Mouse (Mus musculus) MN1 (cell line): ENCODE measurements around the gene Ubap1l.

Experiments
- DNase-seq: peaks from one replicate; pipeline ENCODE4 v3.0.0-alpha.2; 2016; ENCODE audit warnings: low spot score

Ubap1l gene

DNA sequence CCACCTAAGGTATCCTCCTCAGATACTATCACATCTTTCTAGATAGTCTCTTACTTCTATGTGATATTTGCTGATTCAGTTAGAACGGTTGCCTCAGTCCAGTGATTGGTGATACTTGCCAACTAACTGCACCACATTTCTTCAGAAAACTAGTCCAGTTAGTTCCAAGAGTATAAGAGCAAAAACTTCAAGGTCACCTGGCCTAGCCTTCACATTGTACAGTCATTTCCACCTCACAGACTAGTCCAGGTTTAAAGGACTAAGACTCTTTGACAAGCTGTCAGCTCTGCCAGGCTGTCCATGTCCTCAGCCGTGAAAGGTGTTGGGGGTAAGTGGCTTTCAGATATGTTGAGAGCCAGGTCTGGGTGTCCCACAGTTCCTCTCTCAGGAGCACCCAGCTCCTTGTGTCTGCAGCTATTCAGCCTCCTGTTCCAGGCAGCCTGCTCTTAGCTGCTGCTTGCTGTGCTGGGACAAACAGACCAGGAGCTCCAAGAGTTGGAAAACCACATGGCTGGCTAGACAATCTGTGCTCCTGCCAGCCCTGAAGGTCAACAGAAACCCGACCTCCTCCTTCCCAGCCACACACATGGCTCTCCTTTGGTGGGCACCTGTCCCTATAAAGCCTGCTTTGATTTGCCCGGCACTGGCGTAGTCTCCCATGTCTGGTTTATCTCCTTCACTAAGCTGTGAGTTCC lies 13.8 kb downstream of the Ubap1l start:
- peak; percentile 72 for DNase-seq

DNA sequence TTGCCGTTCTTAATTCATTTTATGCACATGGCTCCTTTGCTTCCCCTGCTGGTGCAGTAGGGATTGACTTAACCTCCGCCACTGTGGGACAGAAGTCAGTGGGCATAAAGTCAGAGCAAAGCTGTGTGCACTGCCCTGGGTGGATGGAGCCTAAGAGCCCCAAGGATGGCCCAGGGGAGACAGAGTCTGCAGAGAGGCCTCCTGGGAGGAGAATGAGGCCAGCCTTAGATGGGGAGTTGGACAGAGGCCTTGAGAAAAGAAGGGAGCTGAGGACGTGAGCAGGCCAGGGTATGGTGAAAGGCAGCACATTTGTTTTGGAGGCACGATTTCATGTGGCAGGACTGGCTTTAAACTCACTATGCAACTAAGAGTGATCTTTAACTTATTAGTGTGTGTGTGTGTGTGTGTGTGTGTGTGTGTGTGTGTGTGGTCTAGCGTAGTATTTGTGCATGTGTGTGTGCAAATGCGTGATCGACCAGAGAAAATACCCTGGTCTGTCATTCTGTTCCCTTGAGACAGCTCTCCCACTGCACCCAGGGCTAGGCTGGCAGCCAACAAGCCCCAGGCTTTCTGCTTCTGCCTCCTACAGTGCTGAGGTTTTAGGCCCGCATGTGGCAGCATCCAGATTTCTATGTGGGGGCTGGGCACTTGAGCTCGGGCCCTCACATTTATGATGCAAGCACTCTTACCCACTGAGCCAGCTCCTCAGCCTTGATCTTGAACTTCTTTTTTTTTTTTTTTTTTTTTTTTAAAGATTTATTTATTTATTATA lies 14.5 kb downstream of the Ubap1l start:
- peak; percentile 24 for DNase-seq

DNA sequence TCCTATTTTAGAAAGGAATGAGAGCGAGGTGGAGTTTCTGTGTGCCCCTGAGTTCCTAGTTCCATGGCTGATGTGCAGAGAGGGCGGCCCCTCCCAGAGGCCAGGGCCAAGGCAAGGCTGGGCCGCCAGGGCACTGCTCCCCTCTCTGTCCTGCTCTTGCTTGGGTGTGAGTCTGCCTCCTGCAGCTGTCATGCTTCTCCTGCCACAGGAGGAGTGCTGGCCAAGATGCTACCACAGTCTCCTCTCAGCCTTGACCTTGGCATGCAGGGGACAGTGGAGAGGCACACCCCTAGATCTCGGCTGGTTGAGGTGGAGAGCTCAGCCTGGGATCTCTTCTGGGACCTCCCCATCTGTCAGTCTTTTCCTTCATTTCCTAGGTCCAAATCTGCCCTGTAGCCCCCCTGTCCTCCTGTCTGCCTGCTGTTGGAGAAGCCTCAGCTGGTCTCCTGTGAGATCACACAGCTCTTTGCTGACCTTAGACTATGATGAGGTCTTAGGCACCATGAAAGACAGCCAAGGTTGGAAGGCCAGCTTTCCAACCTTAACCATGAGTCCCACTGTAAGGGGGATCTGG lies 20.3 kb downstream of the Ubap1l start:
- DNase-seq, result no peak

DNA sequence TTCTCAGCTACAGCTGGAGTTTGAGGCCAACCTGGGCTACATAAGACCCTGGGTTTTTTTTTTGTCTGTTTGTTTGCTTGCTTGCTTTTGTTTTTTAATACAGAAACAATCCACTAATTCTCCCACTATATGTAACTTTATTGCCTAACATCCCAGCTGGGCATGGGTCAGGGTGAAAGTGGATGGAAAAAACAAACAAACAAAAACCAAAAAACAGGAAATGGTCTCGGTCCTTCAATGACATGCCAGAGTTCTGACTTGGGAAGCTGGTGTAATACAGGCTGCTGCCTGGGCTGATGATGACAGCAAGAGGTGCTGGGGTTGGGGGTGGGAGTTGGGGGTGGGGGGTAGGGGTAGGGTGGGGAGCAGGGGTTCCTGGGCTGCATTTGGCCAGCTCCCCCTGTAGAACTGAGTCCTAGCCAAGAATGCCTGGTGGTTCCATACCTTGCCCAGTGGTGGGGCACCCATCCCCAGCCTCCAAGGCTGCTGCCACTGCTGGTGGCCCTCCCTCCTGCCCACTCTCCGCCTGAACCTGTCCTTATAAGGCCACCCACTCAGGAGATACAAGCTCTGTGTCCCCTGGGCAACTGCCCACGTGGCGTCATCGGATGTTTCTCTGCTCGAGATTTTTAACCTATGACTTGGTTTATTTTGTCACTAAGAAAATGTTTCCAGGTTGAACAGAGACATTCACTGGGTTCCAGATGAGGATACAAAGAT lies 21.4 kb downstream of the Ubap1l start:
- DNase-seq, result no peak

DNA sequence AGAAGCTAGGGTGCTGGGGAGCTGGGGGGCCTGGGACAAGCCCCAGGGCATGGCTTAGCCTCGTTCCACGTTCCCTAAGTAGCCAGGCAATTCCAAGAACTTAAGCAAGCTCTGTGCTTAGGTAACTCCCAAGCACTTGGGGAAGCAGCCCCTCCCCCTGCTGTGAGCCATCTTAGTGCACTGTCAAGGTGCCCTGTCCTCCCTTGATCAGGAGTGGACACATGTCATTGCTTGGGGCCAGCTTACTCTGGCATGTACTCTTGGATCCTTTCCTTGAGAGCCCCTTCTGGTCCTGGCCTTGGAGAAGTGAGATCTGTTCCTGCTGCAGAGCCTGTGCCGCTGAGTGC lies 21.9 kb downstream of the Ubap1l start:
- DNase-seq, result no peak

DNA sequence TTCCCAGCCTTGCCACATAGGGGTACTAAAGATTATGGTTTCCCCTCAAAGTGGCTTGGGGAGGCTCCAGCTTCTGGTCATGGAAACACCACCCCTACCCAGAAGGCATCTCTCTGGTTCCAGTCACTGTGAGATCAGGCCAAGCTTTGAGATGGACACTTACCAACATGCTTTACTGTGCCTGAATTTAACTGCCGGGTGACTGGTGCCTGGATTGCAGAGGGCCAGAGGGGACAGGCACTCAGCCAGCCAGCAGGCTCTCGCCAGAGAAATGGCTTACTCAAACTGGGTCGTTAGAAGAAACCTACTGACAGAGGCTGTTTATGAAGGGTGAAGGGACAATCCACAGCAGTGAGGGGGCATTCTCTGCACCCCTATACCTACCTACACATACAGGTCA lies 23.4 kb downstream of the Ubap1l start:
- DNase-seq, result no peak

DNA sequence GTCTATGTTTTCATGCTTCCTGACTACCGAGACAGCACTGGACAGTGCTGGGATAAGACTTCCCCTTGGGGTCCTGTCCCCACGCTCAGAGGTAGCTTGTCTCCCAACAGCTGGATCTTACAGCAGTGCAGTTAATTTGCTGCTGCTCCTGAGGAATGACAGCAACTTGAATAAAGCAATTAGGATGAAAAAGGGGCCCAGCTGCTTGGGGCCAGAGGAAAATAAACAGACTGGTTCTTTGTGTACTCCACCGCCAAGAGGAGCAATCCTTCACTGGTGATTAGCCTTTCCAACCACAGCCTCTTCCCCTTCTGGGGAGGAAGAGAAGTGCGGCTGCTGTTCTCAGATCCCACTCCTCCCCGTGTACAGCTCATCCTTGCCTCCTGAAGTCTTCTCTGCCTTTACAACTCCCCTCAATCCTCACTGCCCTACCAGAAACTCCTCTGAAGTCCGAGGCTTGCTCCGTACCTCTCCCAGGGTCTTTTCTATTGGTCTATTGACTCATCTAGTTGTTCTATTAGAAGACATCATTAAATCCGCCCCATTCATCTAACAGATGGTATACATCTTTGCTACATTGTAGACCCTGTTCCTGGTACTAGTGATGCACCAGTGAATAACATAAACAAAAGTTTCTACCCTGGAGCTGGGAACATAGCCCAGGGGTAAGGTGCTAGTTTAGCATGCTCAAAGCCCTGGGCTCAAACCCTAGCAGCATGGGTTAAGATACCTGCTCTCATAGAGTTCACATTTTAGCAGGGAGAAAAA lies 25.7 kb downstream of the Ubap1l start:
- no peak for DNase-seq

DNA sequence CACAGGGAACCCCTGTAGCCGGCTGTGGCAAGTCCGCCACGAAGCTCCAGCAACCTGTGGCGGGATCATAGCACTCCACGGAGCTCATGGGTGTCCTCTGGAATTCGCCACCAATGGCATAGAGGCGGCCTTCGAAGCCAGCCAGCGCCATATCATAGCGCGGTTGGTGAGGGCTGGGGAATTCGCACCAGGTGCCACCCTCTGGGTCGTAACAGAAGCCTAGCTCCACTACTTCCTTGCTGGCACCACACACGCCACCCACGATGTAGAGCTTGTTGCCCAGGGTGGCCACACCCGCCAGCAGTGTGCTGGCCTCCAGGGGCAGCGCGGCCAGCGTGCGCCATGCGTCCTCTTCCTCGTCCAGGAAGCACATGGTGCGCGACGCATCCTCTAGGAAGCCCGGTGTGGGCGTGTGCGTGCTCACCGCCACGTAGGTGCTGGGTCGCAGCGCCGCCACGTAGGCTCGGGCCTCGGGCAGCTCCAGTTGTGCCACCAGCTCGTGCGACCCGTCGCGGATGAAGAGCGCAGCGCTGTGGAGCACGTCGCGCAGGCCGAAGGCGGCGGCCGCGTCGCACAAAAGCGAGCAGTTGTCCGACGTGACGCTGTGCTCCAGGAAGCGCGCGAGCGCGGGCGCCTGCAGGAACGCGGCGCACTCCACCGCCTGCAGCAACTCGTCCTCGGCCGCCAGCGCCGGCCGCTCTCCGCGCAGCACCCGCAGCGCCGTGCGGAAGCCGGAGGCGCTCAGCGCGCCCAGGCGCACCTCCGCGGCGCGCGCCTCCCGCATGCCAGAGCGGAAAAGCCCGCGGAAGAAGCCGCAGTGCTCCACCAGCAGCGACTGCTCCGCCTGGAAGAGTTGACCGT lies 30.1 kb downstream of the Ubap1l start:
- DNase-seq, result no peak

DNA sequence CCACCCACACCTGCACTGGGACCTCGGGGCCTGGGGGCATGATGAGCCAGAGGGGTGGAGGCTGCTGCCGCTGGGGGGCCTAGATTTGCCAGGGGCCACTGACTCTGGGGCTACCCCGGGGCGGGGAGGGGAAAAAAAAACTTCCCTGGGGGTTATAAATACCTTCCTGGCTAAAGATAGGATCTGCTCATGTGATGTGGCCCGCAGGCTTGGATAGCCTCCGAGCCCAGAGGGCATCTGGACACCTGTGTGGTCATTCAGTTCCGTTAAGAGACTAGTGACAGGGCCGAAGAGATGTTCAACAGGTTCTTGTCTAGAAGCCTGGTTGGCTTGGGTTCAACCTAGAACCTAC lies 30.7 kb downstream of the Ubap1l start, which contains the start of gene Kbtbd13:
TSS of gene Kbtbd13 (minus strand) at position 40 of the 352 bp plus-strand sequence.
- no peak for DNase-seq

DNA sequence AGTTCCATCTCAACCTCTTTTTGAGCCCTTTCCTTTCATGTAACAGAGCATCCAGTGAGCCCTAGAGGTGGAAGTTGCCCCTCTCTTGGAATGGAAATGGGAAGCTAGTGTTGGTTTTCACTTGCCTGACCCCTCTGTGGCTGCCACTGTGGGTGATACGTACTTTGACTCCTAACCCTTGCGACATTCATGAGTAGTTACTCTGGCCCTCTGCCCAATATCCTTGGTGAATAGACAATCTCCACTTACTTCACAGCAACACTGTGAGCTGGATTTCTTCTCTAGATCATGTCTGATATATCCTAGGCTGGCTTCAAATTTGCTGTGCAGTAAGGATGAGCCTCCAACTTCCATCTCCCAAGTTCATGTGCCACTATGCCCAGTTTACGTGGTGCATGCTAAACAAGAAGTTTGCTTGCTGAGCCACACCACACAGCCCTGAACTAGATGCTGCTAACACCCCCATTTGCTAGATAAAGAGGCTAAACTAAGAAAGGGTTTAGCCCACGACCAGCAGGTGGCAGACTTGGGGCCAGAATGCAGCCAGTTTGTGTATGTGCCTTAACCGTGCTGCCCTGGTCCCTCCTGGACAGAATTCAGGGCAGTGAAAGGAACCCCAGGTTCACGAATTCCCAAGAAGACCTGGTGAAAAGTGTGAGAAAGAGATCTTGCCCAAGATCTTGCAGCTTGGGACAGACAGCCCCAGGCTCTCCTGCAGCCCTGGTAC lies 32.0 kb downstream of the Ubap1l start:
- peak; percentile 74 for DNase-seq

DNA sequence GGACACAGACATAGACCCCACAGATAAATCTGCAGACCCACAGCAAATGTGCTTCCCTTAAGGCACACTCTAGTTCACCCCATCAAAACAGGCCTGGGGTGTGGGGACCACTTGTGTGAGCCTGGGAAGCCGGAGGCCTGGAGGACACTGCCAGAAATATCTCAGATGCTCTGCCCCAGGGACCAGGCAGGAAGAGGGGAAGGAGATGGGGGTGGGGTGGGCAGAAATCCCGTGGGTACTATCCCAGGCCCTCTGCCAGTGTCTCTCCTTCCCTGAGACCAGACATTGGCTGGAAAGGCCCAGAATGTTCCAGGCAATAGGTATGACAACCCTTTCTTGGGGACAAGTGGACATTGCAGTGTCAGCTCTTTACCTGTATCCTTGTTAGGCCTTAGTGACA lies 32.8 kb downstream of the Ubap1l start:
- peak; percentile 14 for DNase-seq

DNA sequence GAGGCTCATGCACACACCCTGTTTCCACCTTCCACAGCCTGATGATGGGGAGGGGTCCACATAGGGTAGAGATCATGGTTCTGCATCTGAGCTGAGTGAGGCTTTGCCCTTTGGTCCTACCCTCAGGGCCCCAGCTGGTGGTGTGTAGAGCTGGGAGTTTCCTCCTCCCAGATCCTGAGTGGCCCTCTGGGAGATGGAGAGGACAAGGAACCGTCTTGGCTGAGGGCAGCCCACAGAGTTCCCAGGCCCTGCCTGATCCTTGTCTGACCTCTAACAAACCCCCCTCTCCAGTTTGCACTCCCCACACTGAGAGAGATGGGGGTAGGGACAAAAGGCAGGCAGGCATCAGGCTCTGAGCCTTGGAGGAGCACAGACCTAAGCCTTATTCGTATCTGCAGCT lies 33.5 kb downstream of the Ubap1l start:
- no peak for DNase-seq

DNA sequence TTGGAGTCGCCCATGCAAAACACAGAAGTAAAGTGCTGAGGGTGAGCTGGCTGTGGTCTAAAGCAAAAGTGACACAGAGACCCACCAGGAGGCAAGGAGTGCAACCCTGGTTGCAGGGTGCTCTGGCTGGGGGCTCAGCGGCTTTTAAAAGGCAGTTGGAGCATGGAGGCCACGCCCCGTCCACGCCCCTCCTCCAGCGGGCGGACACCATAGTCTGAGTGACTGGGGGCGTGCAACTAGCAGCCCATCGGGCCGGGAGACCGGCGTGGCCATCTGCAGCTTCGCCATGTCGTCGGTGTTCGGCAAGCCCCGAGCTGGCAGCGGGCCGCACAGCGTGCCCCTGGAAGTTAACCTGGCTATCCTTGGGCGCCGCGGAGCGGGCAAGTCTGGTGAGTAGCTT lies 37.4 kb downstream of the Ubap1l start, which contains the start of gene Rasl12:
TSS of gene Rasl12 (plus strand) at position 228 of the 400 bp plus-strand sequence.
- peak; percentile 57 for DNase-seq

DNA sequence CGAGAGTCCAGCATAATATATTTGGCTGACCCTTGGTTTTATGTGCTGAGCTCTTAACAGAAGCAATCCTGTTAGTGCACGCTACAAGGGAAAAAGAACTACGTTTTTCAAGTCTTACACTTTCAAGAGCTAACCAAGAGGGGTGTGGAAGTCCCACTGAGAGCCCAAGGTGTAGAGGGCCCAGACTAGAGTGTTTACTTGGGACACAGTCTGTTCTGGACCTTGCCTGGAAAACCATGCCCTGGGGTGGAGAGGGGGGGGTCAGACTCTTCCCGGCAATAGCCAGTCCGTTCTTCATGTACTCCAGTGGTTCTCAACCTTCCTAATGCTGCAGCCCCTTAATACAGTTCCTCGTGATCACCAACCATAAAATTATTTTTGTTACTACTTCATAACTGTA lies 39.1 kb downstream of the Ubap1l start:
- no peak for DNase-seq

DNA sequence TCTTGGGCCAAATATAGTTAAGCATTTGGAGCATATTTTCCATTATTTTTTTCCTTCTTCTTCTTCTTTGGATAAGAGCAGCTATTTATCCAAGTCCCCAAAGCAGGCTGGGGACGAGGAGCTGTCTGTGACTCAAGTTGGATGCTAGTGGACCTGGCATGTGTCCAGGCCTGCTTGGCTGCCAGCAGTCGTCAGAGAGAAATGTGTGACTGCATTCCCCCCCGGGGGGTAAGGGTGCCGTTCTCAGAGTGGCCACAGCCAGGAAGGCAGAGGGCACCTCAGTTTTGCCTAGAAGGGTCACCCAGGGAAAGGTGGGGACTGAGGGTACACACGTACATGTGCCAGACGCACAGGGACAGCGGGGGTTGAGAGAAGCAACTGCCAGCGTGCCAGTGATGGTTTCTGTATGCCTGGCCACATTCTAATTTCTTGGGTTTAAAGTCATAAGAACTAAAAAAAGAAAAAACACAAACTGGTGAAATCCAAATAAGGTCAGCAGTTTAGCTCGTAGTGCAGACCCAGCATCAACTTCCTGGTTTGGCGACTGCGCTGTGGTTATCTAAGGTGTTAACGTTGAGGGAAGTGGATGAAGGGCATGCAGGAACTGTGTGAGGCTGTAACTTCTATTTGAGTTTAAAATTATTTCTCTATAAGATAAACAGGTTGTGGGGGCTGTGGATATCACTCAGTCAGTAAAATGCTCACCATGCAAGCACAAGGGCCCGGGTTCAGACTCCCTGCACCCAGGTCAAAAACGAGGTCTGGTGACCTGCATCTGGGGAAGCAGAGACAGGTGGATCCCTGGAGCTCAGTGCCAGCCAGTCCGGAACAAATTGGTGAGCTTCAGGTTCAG lies 43.7 kb downstream of the Ubap1l start:
- DNase-seq, result peak; percentile 56

DNA sequence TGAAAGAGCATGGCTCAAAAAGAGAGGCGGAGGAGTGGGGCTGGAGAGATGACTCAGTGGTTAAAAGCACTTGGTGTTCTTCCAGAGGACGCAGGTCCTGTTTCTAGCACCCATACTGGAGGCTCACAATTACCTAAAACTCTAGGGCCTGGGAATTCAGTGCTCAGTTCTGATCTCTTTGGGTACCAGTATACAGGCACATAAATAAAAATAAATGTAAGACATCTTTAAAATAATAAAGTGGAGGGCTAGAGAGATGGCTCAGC lies 44.3 kb downstream of the Ubap1l start:
- DNase-seq, result peak; percentile 28

DNA sequence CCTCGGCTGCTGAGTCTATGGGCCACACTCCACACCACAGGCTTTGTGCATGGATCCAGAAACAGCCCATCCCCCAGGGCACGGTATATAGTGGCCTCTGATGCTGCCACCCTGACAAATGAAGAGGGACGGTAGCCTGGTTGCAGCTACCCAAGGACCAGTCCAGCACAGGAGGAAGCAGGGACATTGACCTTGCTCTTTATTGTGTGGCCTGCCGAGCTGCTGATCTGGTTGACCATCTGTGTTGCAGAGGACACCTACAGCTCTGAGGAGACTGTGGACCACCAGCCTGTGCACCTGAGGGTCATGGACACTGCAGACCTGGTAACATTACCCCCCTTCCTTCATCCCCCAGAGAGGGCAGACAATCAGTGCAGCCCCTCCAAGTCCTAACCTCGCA lies 46.5 kb downstream of the Ubap1l start:
- DNase-seq, result no peak

DNA sequence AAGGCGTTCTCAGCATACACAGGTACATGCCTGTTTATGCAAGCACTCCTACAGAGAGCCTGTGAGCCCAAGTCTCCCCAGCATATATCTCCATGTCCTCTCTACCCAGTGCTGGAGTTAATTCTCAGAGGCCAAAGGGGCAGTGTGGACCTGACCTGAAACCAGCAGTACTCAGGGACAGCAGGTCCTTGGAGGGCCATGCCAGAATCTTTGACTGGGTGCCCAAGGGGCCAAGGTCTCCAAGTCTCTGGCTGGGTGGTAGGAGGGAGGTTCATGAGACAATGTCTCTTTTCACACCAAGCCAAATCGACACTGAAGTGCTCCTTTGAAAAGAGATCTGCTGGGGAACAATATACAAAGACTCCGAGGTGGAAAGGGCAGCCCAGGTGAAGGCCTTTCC lies 47.0 kb downstream of the Ubap1l start:
- DNase-seq, result no peak

DNA sequence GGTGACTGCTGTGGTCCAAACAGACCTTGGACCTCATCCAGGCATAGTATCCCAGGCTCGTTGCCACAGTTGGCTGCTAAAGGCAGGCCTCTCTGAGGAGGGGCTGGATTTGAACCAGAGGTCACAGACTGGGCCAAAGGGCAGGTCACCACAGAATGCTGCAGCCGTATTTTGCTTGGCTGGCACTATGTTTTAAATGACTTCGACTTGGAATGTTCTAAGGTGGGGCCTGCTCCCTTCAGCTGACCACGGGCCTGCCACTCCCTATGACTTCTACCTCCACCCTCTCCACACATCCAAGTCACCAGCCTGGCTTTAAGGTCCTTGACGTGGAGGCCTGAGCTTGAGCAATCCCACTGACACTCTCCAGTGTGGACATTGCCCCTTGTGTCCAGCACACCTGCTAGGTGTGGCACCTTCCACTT lies 48.0 kb downstream of the Ubap1l start:
- DNase-seq, result no peak

DNA sequence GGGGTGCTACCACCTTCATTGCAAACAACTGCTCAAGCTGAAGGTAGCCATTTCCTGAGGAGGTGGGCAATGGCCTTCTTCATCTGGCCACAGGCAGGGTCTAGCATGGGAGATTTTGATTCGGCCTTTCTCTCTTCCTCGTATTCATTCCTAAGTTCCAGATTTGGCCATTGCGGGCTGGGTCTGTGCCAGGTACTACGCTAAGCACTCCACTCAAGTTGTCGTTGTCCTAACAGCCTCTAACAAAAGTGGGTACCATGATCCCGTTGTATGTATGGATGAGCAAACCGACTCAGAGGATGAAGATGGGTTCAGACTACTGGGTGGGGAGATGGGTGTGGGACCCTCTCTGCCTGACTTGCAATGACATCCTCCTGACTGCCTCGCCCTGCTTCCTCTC lies 49.5 kb downstream of the Ubap1l start:
- DNase-seq, result no peak
